Mouse (Mus musculus) granulocyte monocyte progenitor cell, adult 5-6 weeks (primary cell): ENCODE data around the gene Wnt2b. TPM values are rescaled to one million over a fixed set of nuclear protein-coding genes. Genes with fewer than 3 reads are reported as not detected.
A peak's percentile ranks its signal among the peaks of the same experiment; 100 is the strongest.

Experiments used
- ATAC-seq: replicated peaks from 2 replicates; pipeline ENCODE4 v1.8.0; 2016; ENCODE audit warnings: mild to moderate bottlenecking, moderate TSS enrichment, inconsistent platforms; ENCODE audit not compliant: poor library complexity, severe bottlenecking
- total RNA-seq, 2 experiments: library from RNA; stranded (forward) in 1 of 2; stranded (reverse) in 1 of 2; fragments of 200-712, 200-1000 nt in 1 of 2; fragments of >200 nt in 1 of 2; fragmentation: Nextera tagmentation in 1 of 2; gene quantifications; 2 replicates each; pipeline ENCODE4 v1.2.3; 2014 to 2017

The Wnt2b gene
- total RNA-seq (2014; fragmentation: Nextera tagmentation) (not detected in 2 replicates), total RNA-seq (2017) (not detected in 2 replicates)

GRCm38 (mm10) chr3:104961066-104962059 is at the start of gene Wnt2b:
Wnt2b (minus strand) TSS chr3:104961921.
- peak; percentile 33 for ATAC-seq

- no peak for ATAC-seq
These were observed 49.1 kb upstream of the Wnt2b start for GRCm38 (mm10) chr3:105010681-105011339.

GRCm38 (mm10) chr3:105008070-105008469 is 46.3 kb upstream of the Wnt2b start:
- ATAC-seq = no peak

- ATAC-seq = no peak
These were observed 44.4 kb upstream of the Wnt2b start for GRCm38 (mm10) chr3:105006101-105006500.

- ATAC-seq = no peak; the same call in 1 of the 2 replicates
These were observed 43.9 kb upstream of the Wnt2b start for GRCm38 (mm10) chr3:105005561-105006065.

GRCm38 (mm10) chr3:105005011-105005410 is 43.3 kb upstream of the Wnt2b start:
- no peak for ATAC-seq

- no peak for ATAC-seq
These were observed 42.3 kb upstream of the Wnt2b start for GRCm38 (mm10) chr3:105003960-105004463.

- peak; percentile 88 for ATAC-seq
These were observed 39.7 kb upstream of the Wnt2b start for GRCm38 (mm10) chr3:105001374-105001773.

- no peak for ATAC-seq
These were observed 38.8 kb upstream of the Wnt2b start for GRCm38 (mm10) chr3:105000561-105000960.

GRCm38 (mm10) chr3:104997563-104997962 is 35.8 kb upstream of the Wnt2b start:
- no peak for ATAC-seq

GRCm38 (mm10) chr3:104995707-104996106 is 34.0 kb upstream of the Wnt2b start:
- no peak for ATAC-seq

- ATAC-seq = no peak
These were observed 32.7 kb upstream of the Wnt2b start for GRCm38 (mm10) chr3:104994415-104994841.

GRCm38 (mm10) chr3:104993800-104994199 is 32.1 kb upstream of the Wnt2b start:
- no peak for ATAC-seq

- ATAC-seq = peak; percentile 100
These were observed 31.1 kb upstream of the Wnt2b start for GRCm38 (mm10) chr3:104992709-104993388.

GRCm38 (mm10) chr3:104991703-104992102 is 30.0 kb upstream of the Wnt2b start:
- no peak for ATAC-seq

GRCm38 (mm10) chr3:104987884-104988283 is 26.2 kb upstream of the Wnt2b start:
- ATAC-seq = no peak

GRCm38 (mm10) chr3:104979735-104980134 is 18.0 kb upstream of the Wnt2b start:
- ATAC-seq = no peak

GRCm38 (mm10) chr3:104967548-104968300 is 6.0 kb upstream of the Wnt2b start:
- ATAC-seq = peak; percentile 95

- no peak for ATAC-seq
These were observed 4.4 kb upstream of the Wnt2b start for GRCm38 (mm10) chr3:104965991-104966554.
